Mouse (Mus musculus) mammary gland, adult 2 months (tissue): ENCODE measurements around the gene Tmem123. TPM values are rescaled to one million over a fixed set of nuclear protein-coding genes. Genes with fewer than 3 reads are reported as not detected.

Experiments used
- polyA plus RNA-seq: library from polyadenylated mRNA; depleted of rRNA; stranded (reverse); fragments of >200 nt; gene quantifications from 2 replicates; pipeline ENCODE4 v1.2.3, GENCODE M21; 2012; ENCODE audit warnings: low replicate concordance; rRNA removed

Gene Tmem123
- 149 TPM in 2 replicates for polyA plus RNA-seq

GRCm38 (mm10) chr9:7763614-7764300 lies at the start of gene Tmem123:
Tmem123 (plus strand) TSS chr9:7764041.

GRCm38 (mm10) chr9:7836905-7837805 lies 73.3 kb downstream of the Tmem123 start, which contains the start of gene Birc2:
Birc2 (minus strand) TSS chr9:7837064.

Other genes with a start within 250 kb of the Tmem123 start
- gene Mmp8, start 205.6 kb upstream of the Tmem123 start, polyA plus RNA-seq = 0.10 and 0.43 TPM in 2 replicates
- gene Mmp27, start 192.6 kb upstream of the Tmem123 start, polyA plus RNA-seq = 0.70 and 2.3 TPM in 2 replicates
- gene Mmp20, start 135.8 kb upstream of the Tmem123 start, polyA plus RNA-seq = not detected in 2 replicates
- 0.12 and 0.26 TPM in 2 replicates for gene Mmp7, start 72.0 kb upstream of the Tmem123 start, polyA plus RNA-seq
- 14.3 and 22.6 TPM in 2 replicates for gene Birc2, start 73.0 kb downstream of the Tmem123 start, polyA plus RNA-seq
- gene Birc3, start 109.1 kb downstream of the Tmem123 start, polyA plus RNA-seq = 22.4 and 36.1 TPM in 2 replicates
- 36.4 and 55.3 TPM in 2 replicates for gene Yap1, start 240.6 kb downstream of the Tmem123 start, polyA plus RNA-seq